Mouse (Mus musculus): ENCODE measurements around the gene Tas2r124.

GRCm38 (mm10) chr6:132802518-132802917, 48.0 kb downstream of the Tas2r124 start, which contains the start of gene Tas2r117:
- no peak for TF ChIP-seq TAL1 (IDR thresholded peaks at IDR 0.05; ENCODE audit: low read length)
- TF ChIP-seq GATA1 (IDR thresholded peaks at IDR 0.05; ENCODE audit: low read length): no peak

Data from erythroblast, embryonic 14.5 days (primary cell).